Mouse (Mus musculus): ENCODE results near the gene 2010111I01Rik.

2010111I01Rik gene

GRCm38 (mm10) chr13:63151028-63151738 lies 186.5 kb downstream of the 2010111I01Rik start:
- in situ Hi-C loops (cut with MboI) = no loop called here

GRCm38 (mm10) chr13:63152498-63152897 lies 187.8 kb downstream of the 2010111I01Rik start:
- in situ Hi-C loops (cut with MboI) = no loop called here

- in situ Hi-C loops (cut with MboI) = no loop called here
Observed at GRCm38 (mm10) chr13:63153397-63153796, 188.7 kb downstream of the 2010111I01Rik start.

GRCm38 (mm10) chr13:63154851-63155571 lies 190.3 kb downstream of the 2010111I01Rik start:
- in situ Hi-C loops (cut with MboI) = no loop called here

- in situ Hi-C loops (cut with MboI) = no loop called here
Observed at GRCm38 (mm10) chr13:63156264-63156663, 191.6 kb downstream of the 2010111I01Rik start.

- in situ Hi-C loops (cut with MboI) = no loop called here
Observed at GRCm38 (mm10) chr13:63170282-63171073, 205.8 kb downstream of the 2010111I01Rik start.

- in situ Hi-C loops (cut with MboI) = no loop called here
Observed at GRCm38 (mm10) chr13:63171347-63172096, 206.8 kb downstream of the 2010111I01Rik start.

- in situ Hi-C loops (cut with MboI) = no loop called here
Observed at GRCm38 (mm10) chr13:63172097-63172445, 207.4 kb downstream of the 2010111I01Rik start.

- in situ Hi-C loops (cut with MboI) = no loop called here
Observed at GRCm38 (mm10) chr13:63174252-63175020, 209.7 kb downstream of the 2010111I01Rik start.

- in situ Hi-C loops (cut with MboI) = no loop called here
Observed at GRCm38 (mm10) chr13:63176131-63176530, 211.4 kb downstream of the 2010111I01Rik start.

GRCm38 (mm10) chr13:63177232-63177631 lies 212.5 kb downstream of the 2010111I01Rik start:
- in situ Hi-C loops (cut with MboI) = no loop called here

- in situ Hi-C loops (cut with MboI) = no loop called here
Observed at GRCm38 (mm10) chr13:63180641-63181235, 216.0 kb downstream of the 2010111I01Rik start.

- in situ Hi-C loops (cut with MboI) = no loop called here
Observed at GRCm38 (mm10) chr13:63184946-63185345, 220.3 kb downstream of the 2010111I01Rik start.

- in situ Hi-C loops (cut with MboI) = no loop called here
Observed at GRCm38 (mm10) chr13:63186217-63186616, 221.5 kb downstream of the 2010111I01Rik start.

- in situ Hi-C loops (cut with MboI) = no loop called here
Observed at GRCm38 (mm10) chr13:63186642-63187041, 221.9 kb downstream of the 2010111I01Rik start.

GRCm38 (mm10) chr13:63187145-63188143 lies 222.8 kb downstream of the 2010111I01Rik start:
- in situ Hi-C loops (cut with MboI) = no loop called here

- in situ Hi-C loops (cut with MboI) = no loop called here
Observed at GRCm38 (mm10) chr13:63188306-63188705, 223.6 kb downstream of the 2010111I01Rik start.

GRCm38 (mm10) chr13:63188811-63189210 lies 224.1 kb downstream of the 2010111I01Rik start:
- in situ Hi-C loops (cut with MboI) = no loop called here

- in situ Hi-C loops (cut with MboI) = no loop called here
Observed at GRCm38 (mm10) chr13:63193423-63193822, 228.7 kb downstream of the 2010111I01Rik start.
